Mouse (Mus musculus) ES-E14 (cell line): ENCODE results near the gene Cacna1d.

ENCODE experiments used
- CHD2 ChIP-seq: IDR thresholded peaks from 2 replicates; pipeline ENCODE4 v1.6.1; 2014; ENCODE audit warnings: mild to moderate bottlenecking, low read depth, low read length, inconsistent platforms
- HCFC1 ChIP-seq: IDR thresholded peaks from 2 replicates; pipeline ENCODE4 v1.6.1; 2012; ENCODE audit warnings: low read length, inconsistent platforms, borderline replicate concordance; ENCODE audit not compliant: insufficient read depth
- MAFK ChIP-seq: IDR thresholded peaks from 2 replicates; pipeline ENCODE4 v1.6.1; 2014; ENCODE audit warnings: mild to moderate bottlenecking, low read depth, low read length, inconsistent platforms; ENCODE audit not compliant: insufficient read depth
- ZC3H11A ChIP-seq: IDR thresholded peaks from 2 replicates; pipeline ENCODE4 v1.6.1; 2012; ENCODE audit warnings: low read depth, mild to moderate bottlenecking, inconsistent platforms, low read length, borderline replicate concordance
- ZNF384 ChIP-seq: IDR thresholded peaks from 2 replicates; pipeline ENCODE4 v1.6.1; 2012; ENCODE audit warnings: low read depth, low read length, inconsistent platforms

- TF ChIP-seq HCFC1, result no peak
- TF ChIP-seq MAFK, result no peak
- TF ChIP-seq ZNF384, result no peak
- no peak for TF ChIP-seq CHD2
- TF ChIP-seq ZC3H11A, result no peak
These were observed 239.9 kb downstream of the Cacna1d start for GRCm38 (mm10) chr14:30251351-30251750.
